In genomic region chr11:73137116-73137515, GRCm38 (mm10) we compare ENCODE assay signal across 8 mouse cellular contexts. TPM values are rescaled to one million over a fixed set of nuclear protein-coding genes. Genes with fewer than 3 reads are reported as not detected.
DNase-seq lines count a peak whose midpoint lies in the region; ATAC-seq and TF ChIP-seq lines count a peak whose summit lies in the region.

No protein-coding gene starts in this region.

- no peaks in the 10 kb centered on the region for H3K27me3 ChIP-seq in testis, adult 2 months (ENCODE audit: control insufficient read depth, insufficient read depth, low read length)
- H3K27me3 ChIP-seq in limb, embryonic 14.5 days (ENCODE audit: control insufficient read depth, insufficient read depth, low read length): no peaks in the 10 kb centered on the region
- H3K27me3 ChIP-seq in small intestine, adult 2 months (ENCODE audit: control insufficient read depth, insufficient read depth, low read length): no peaks in the 10 kb centered on the region

- no peak for TF ChIP-seq CTCF in testis, adult 2 months (IDR thresholded peaks at IDR 0.05; ENCODE audit: control insufficient read depth, insufficient read depth, insufficient replicate concordance, low read depth, low read length)
- TF ChIP-seq CTCF in small intestine, adult 2 months (IDR thresholded peaks at IDR 0.05; ENCODE audit: extremely low read depth, insufficient read length, insufficient replicate concordance, low read depth, low read length): no peak

- H3K9me3 ChIP-seq in limb, embryonic 14.5 days (ENCODE audit: control insufficient read depth, low read length): no peaks in the 10 kb centered on the region

- TF ChIP-seq POLR2A in testis, adult 2 months (IDR thresholded peaks at IDR 0.05; ENCODE audit: control insufficient read depth, low read depth, low read length): no peak
- no peak for TF ChIP-seq POLR2A in limb, embryonic 14.5 days (IDR thresholded peaks at IDR 0.05; ENCODE audit: borderline replicate concordance, extremely low read depth, insufficient read depth, insufficient read length)
- TF ChIP-seq POLR2A in small intestine, adult 2 months (IDR thresholded peaks at IDR 0.05; ENCODE audit: low read depth, low read length): no peak

- no peak for DNase-seq in testis, postnatal 10 days (ENCODE audit: low spot score)
- peak; percentile 25 for DNase-seq in limb, embryonic 14.5 days (ENCODE audit: low spot score)
- DNase-seq in adrenal gland, adult 18-20 months (ENCODE audit: low spot score in 2 of 2): no peak
- no peak for DNase-seq in left cerebral cortex, adult 9 months (ENCODE audit: low spot score in 2 of 2)
- no peak for DNase-seq in Muller cell, postnatal 12 days (ENCODE audit: inconsistent ontology term)

- peak overlapping the region; percentile 95 for H3K4me3 ChIP-seq in testis, adult 2 months (ENCODE audit: control insufficient read depth, low read depth, low read length)
- peak overlapping the region; percentile 90 for H3K4me3 ChIP-seq in limb, embryonic 14.5 days (replicated peaks; ENCODE audit: low read length)
- H3K4me3 ChIP-seq in small intestine, adult 2 months (ENCODE audit: low read depth, low read length): peak overlapping the region; percentile 92

- 32% methylated on average over 11 of the region's 11 CpGs for WGBS in limb, embryonic 14.5 days
- under 1% methylated on average over 11 of the region's 11 CpGs for WGBS in small intestine, adult 2 months

- H3K27ac ChIP-seq in testis, adult 2 months (ENCODE audit: control insufficient read depth, insufficient read depth, low read depth, low read length): peak overlapping the region; percentile 82; the same call in 1 of the 2 replicates
- no peak overlapping the region for H3K27ac ChIP-seq in limb, embryonic 14.5 days (replicated peaks; ENCODE audit: low read depth, low read length)
- peak overlapping the region; percentile 71 for H3K27ac ChIP-seq in small intestine, adult 2 months (ENCODE audit: insufficient read depth, low read depth, low read length)

- H3K36me3 ChIP-seq in testis, adult 2 months (ENCODE audit: control insufficient read depth, insufficient read depth, low read length): peaks cover 5% of the 10 kb centered on the region
- peaks cover 11% of the 10 kb centered on the region for H3K36me3 ChIP-seq in limb, embryonic 14.5 days (ENCODE audit: control insufficient read depth, insufficient read depth, low read length)
- peaks cover 1% of the 10 kb centered on the region; the same call in 1 of the 2 replicates for H3K36me3 ChIP-seq in small intestine, adult 2 months (ENCODE audit: control insufficient read depth, insufficient read depth, low read length)

- H3K4me2 ChIP-seq in limb, embryonic 14.5 days (replicated peaks; ENCODE audit: low read depth, low read length, severe bottlenecking): peak overlapping the region; percentile 87

- peak overlapping the region; percentile 80 for H3K9ac ChIP-seq in limb, embryonic 14.5 days (ENCODE audit: low read depth, low read length, severe bottlenecking)

- ATAC-seq in granulocyte monocyte progenitor cell, adult 5-6 weeks (replicated peaks; ENCODE audit: poor library complexity, severe bottlenecking): peak; percentile 33
- ATAC-seq in limb, embryonic 14.5 days (ENCODE audit: low FRiP score, low read depth): no peak

- peaks cover 8% of the 10 kb centered on the region for H3K4me1 ChIP-seq in testis, adult 2 months (ENCODE audit: control insufficient read depth, insufficient read depth, low read length)
- peaks cover 15% of the 10 kb centered on the region for H3K4me1 ChIP-seq in limb, embryonic 14.5 days (ENCODE audit: control insufficient read depth, insufficient read depth, low read length)
- H3K4me1 ChIP-seq in small intestine, adult 2 months (ENCODE audit: control insufficient read depth, insufficient read depth, insufficient read length, low read length): peaks cover 18% of the 10 kb centered on the region; the same call in 1 of the 2 replicates

RNA-seq across cellular contexts. Expression of gene Haspin, which starts 1.0 kb away (rescaled TPM):
- polyA plus RNA-seq in testis, adult 2 months (2012; rRNA removed): 256 and 297 TPM in 2 replicates
- 15.6 and 18.7 TPM in 2 replicates for total RNA-seq in granulocyte monocyte progenitor cell, adult 5-6 weeks (2014; fragmentation: Nextera tagmentation)
- 20.5 and 23.0 TPM in 2 replicates for total RNA-seq in granulocyte monocyte progenitor cell, adult 5-6 weeks (2017)
- 5.5 and 6.1 TPM in 2 replicates for polyA plus RNA-seq in limb, embryonic 14.5 days (2012; rRNA removed)
- polyA plus RNA-seq in limb, embryonic 14.5 days (2014; fragmentation: Nextera tagmentation; extraction: Ambion mirVana): 11.2 and 12.6 TPM in 2 replicates
- polyA plus RNA-seq in small intestine, adult 2 months (2012; rRNA removed): 0.84 and 2.5 TPM in 2 replicates
- total RNA-seq in adrenal gland, adult 18-20 months (2021): under 1 TPM; 0.13 to 0.46 TPM

RNA-seq across cellular contexts. Expression of gene P2rx5, which starts 23.1 kb away (rescaled TPM):
- 0.54 and 1.00 TPM in 2 replicates for polyA plus RNA-seq in testis, adult 2 months (2012; rRNA removed)
- total RNA-seq in granulocyte monocyte progenitor cell, adult 5-6 weeks (2014; fragmentation: Nextera tagmentation): not detected in 2 replicates
- not detected in 2 replicates for total RNA-seq in granulocyte monocyte progenitor cell, adult 5-6 weeks (2017)
- 1.5 and 1.7 TPM in 2 replicates for polyA plus RNA-seq in limb, embryonic 14.5 days (2012; rRNA removed)
- 1.0 and 1.3 TPM in 2 replicates for polyA plus RNA-seq in limb, embryonic 14.5 days (2014; fragmentation: Nextera tagmentation; extraction: Ambion mirVana)
- 0.15 and 0.17 TPM in 2 replicates for polyA plus RNA-seq in small intestine, adult 2 months (2012; rRNA removed)
- total RNA-seq in adrenal gland, adult 18-20 months (2021): 10 to 100 TPM in 1 of 2 experiments, 1 to 10 TPM in 1; 4.6 to 19.3 TPM

RNA-seq across cellular contexts. Expression of gene Emc6, which starts 39.7 kb away (rescaled TPM):
- polyA plus RNA-seq in testis, adult 2 months (2012; rRNA removed): 33.1 and 36.0 TPM in 2 replicates
- 71.0 and 77.9 TPM in 2 replicates for total RNA-seq in granulocyte monocyte progenitor cell, adult 5-6 weeks (2014; fragmentation: Nextera tagmentation)
- total RNA-seq in granulocyte monocyte progenitor cell, adult 5-6 weeks (2017): 50.7 and 76.5 TPM in 2 replicates
- polyA plus RNA-seq in limb, embryonic 14.5 days (2012; rRNA removed): 64.7 and 79.8 TPM in 2 replicates
- 101 and 102 TPM in 2 replicates for polyA plus RNA-seq in limb, embryonic 14.5 days (2014; fragmentation: Nextera tagmentation; extraction: Ambion mirVana)
- polyA plus RNA-seq in small intestine, adult 2 months (2012; rRNA removed): 38.7 and 43.0 TPM in 2 replicates
- 10 to 100 TPM; 77.7 to 94.3 TPM for total RNA-seq in adrenal gland, adult 18-20 months (2021)

RNA-seq across cellular contexts. Expression of gene Tax1bp3, which starts 39.8 kb away (rescaled TPM):
- polyA plus RNA-seq in testis, adult 2 months (2012; rRNA removed): 8.7 and 14.5 TPM in 2 replicates
- total RNA-seq in granulocyte monocyte progenitor cell, adult 5-6 weeks (2014; fragmentation: Nextera tagmentation): 10.4 and 19.9 TPM in 2 replicates
- 6.3 and 11.7 TPM in 2 replicates for total RNA-seq in granulocyte monocyte progenitor cell, adult 5-6 weeks (2017)
- polyA plus RNA-seq in limb, embryonic 14.5 days (2012; rRNA removed): 106 and 135 TPM in 2 replicates
- 224 and 235 TPM in 2 replicates for polyA plus RNA-seq in limb, embryonic 14.5 days (2014; fragmentation: Nextera tagmentation; extraction: Ambion mirVana)
- polyA plus RNA-seq in small intestine, adult 2 months (2012; rRNA removed): 75.1 and 181 TPM in 2 replicates
- total RNA-seq in adrenal gland, adult 18-20 months (2021): 10 to 100 TPM; 70.0 to 91.8 TPM

RNA-seq across cellular contexts. Expression of gene Itgae, which starts 46.7 kb away (rescaled TPM):
- 12.3 and 13.7 TPM in 2 replicates for polyA plus RNA-seq in testis, adult 2 months (2012; rRNA removed)
- total RNA-seq in granulocyte monocyte progenitor cell, adult 5-6 weeks (2014; fragmentation: Nextera tagmentation): 0.68 TPM in 1 of 2 replicates, not detected in the other
- 0.77 TPM in 1 of 2 replicates, not detected in the other for total RNA-seq in granulocyte monocyte progenitor cell, adult 5-6 weeks (2017)
- polyA plus RNA-seq in limb, embryonic 14.5 days (2012; rRNA removed): 0.12 and 0.15 TPM in 2 replicates
- polyA plus RNA-seq in limb, embryonic 14.5 days (2014; fragmentation: Nextera tagmentation; extraction: Ambion mirVana): 0.35 and 0.37 TPM in 2 replicates
- polyA plus RNA-seq in small intestine, adult 2 months (2012; rRNA removed): 9.1 and 9.7 TPM in 2 replicates
- 1 to 10 TPM in 1 of 2 experiments, under 1 TPM in 1; 0.33 to 1.1 TPM for total RNA-seq in adrenal gland, adult 18-20 months (2021)

Comparison
In these comparisons a context has a peak if more than half of its experiments do, and no peak if none do; other contexts are left out.
1. RNA of gene Haspin, which starts 1.0 kb away (polyA plus RNA-seq): 256 to 297 TPM in testis, adult 2 months; 5.5 to 12.6 TPM in limb, embryonic 14.5 days and 0.84 to 2.5 TPM in small intestine, adult 2 months; every median in the first group is over 10 times any median in the second.
2. Peak in every context shown above with its lines, with median percentiles within 50 percentile points of each other: H3K4me3 ChIP-seq.